Mouse (Mus musculus): ENCODE data around the gene Klhl9. TPM values are rescaled to one million over a fixed set of nuclear protein-coding genes. Genes with fewer than 3 reads are reported as not detected.

Gene Klhl9
- polyA plus RNA-seq, 1 experiment from 2014 or later = 91.8 TPM

GRCm38 (mm10) chr4:88726727-88727126, 4.5 kb upstream of the Klhl9 start:
- Histone ChIP-seq H3K4me3 (ENCODE audit: low read length) (no peak overlapping the region), H3K27ac (ENCODE audit: low read length) (no peak overlapping the region), H3K9ac (ENCODE audit: low read length) (no peak overlapping the region), H3K27me3 (ENCODE audit: control insufficient read depth, insufficient read depth, low read depth, low read length) (no peaks in the 10 kb centered on the region), H3K4me2 (ENCODE audit: low read depth, low read length) (no peak overlapping the region), H3K36me3 (ENCODE audit: control insufficient read depth, insufficient read depth, low read length) (no peaks in the 10 kb centered on the region), H3K4me1 (replicated peaks; ENCODE audit: control insufficient read depth, insufficient read depth, low read length) (no peaks in the 10 kb centered on the region), H3K9me3 (ENCODE audit: control insufficient read depth, low read length) (no peaks in the 10 kb centered on the region)
- 69% methylated on average over 6 of the region's 6 CpGs for WGBS
- no peak for ATAC-seq (ENCODE audit: low read depth)

GRCm38 (mm10) chr4:88723497-88724090, 1.3 kb upstream of the Klhl9 start:
- Histone ChIP-seq H3K4me1 (replicated peaks; ENCODE audit: control insufficient read depth, insufficient read depth, low read length) (peaks cover 16% of the 10 kb centered on the region), H3K4me3 (ENCODE audit: low read length) (no peak overlapping the region), H3K9me3 (ENCODE audit: control insufficient read depth, low read length) (no peaks in the 10 kb centered on the region), H3K36me3 (ENCODE audit: control insufficient read depth, insufficient read depth, low read length) (peaks cover 7% of the 10 kb centered on the region), H3K9ac (ENCODE audit: low read length) (no peak overlapping the region), H3K27ac (ENCODE audit: low read length) (peak overlapping the region; percentile 86), H3K27me3 (ENCODE audit: control insufficient read depth, insufficient read depth, low read depth, low read length) (no peaks in the 10 kb centered on the region), H3K4me2 (ENCODE audit: low read depth, low read length) (no peak overlapping the region)
- WGBS = 46% methylated on average over 8 of the region's 8 CpGs
- ATAC-seq (ENCODE audit: low read depth) = peak; percentile 43

- WGBS = 18% methylated on average over 1 of the region's 1 CpGs
- Histone ChIP-seq H3K9me3 (ENCODE audit: control insufficient read depth, low read length) (no peaks in the 10 kb centered on the region), H3K36me3 (ENCODE audit: control insufficient read depth, insufficient read depth, low read length) (peaks cover 23% of the 10 kb centered on the region)
Measured at GRCm38 (mm10) chr4:88718715-88719114, 3.5 kb downstream of the Klhl9 start.

GRCm38 (mm10) chr4:88715059-88715458, 7.2 kb downstream of the Klhl9 start:
- Histone ChIP-seq H3K27ac (ENCODE audit: low read length) (no peak overlapping the region), H3K27me3 (ENCODE audit: control insufficient read depth, insufficient read depth, low read depth, low read length) (no peaks in the 10 kb centered on the region), H3K9ac (ENCODE audit: low read length) (no peak overlapping the region), H3K4me3 (ENCODE audit: low read length) (no peak overlapping the region), H3K36me3 (ENCODE audit: control insufficient read depth, insufficient read depth, low read length) (peaks cover 20% of the 10 kb centered on the region), H3K4me1 (replicated peaks; ENCODE audit: control insufficient read depth, insufficient read depth, low read length) (peaks cover 14% of the 10 kb centered on the region), H3K9me3 (ENCODE audit: control insufficient read depth, low read length) (no peaks in the 10 kb centered on the region), H3K4me2 (ENCODE audit: low read depth, low read length) (no peak overlapping the region)
- ATAC-seq (ENCODE audit: low read depth) = no peak; the same call in 1 of the 2 replicates

More at GRCm38 (mm10) chr4:88718715-88719114, 3.5 kb downstream of the Klhl9 start:
- Histone ChIP-seq H3K4me2 (ENCODE audit: low read depth, low read length) (peak overlapping the region; percentile 61), H3K27ac (ENCODE audit: low read length) (no peak overlapping the region; the same call in 1 of the 2 replicates), H3K4me3 (ENCODE audit: low read length) (peak overlapping the region; percentile 40), H3K9ac (ENCODE audit: low read length) (peak overlapping the region; percentile 37), H3K4me1 (replicated peaks; ENCODE audit: control insufficient read depth, insufficient read depth, low read length) (peaks cover 23% of the 10 kb centered on the region), H3K27me3 (ENCODE audit: control insufficient read depth, insufficient read depth, low read depth, low read length) (no peaks in the 10 kb centered on the region)
- ATAC-seq (ENCODE audit: low read depth) = no peak

GRCm38 (mm10) chr4:88714281-88714680, 8.0 kb downstream of the Klhl9 start:
- Histone ChIP-seq H3K4me2 (ENCODE audit: low read depth, low read length) (no peak overlapping the region), H3K9me3 (ENCODE audit: control insufficient read depth, low read length) (no peaks in the 10 kb centered on the region), H3K4me3 (ENCODE audit: low read length) (no peak overlapping the region), H3K27me3 (ENCODE audit: control insufficient read depth, insufficient read depth, low read depth, low read length) (no peaks in the 10 kb centered on the region), H3K9ac (ENCODE audit: low read length) (no peak overlapping the region), H3K27ac (ENCODE audit: low read length) (no peak overlapping the region), H3K36me3 (ENCODE audit: control insufficient read depth, insufficient read depth, low read length) (peaks cover 19% of the 10 kb centered on the region), H3K4me1 (replicated peaks; ENCODE audit: control insufficient read depth, insufficient read depth, low read length) (peaks cover 12% of the 10 kb centered on the region)
- 81% methylated on average over 1 of the region's 1 CpGs for WGBS
- no peak for ATAC-seq (ENCODE audit: low read depth)

- Histone ChIP-seq H3K4me1 (replicated peaks; ENCODE audit: control insufficient read depth, insufficient read depth, low read length) (no peaks in the 10 kb centered on the region), H3K4me3 (ENCODE audit: low read length) (no peak overlapping the region), H3K4me2 (ENCODE audit: low read depth, low read length) (no peak overlapping the region), H3K9me3 (ENCODE audit: control insufficient read depth, low read length) (no peaks in the 10 kb centered on the region), H3K27me3 (ENCODE audit: control insufficient read depth, insufficient read depth, low read depth, low read length) (no peaks in the 10 kb centered on the region), H3K36me3 (ENCODE audit: control insufficient read depth, insufficient read depth, low read length) (no peaks in the 10 kb centered on the region), H3K9ac (ENCODE audit: low read length) (no peak overlapping the region), H3K27ac (ENCODE audit: low read length) (no peak overlapping the region)
- WGBS = 79% methylated on average over 1 of the region's 1 CpGs
- ATAC-seq (ENCODE audit: low read depth) = no peak
Measured at GRCm38 (mm10) chr4:88707128-88707826, 15.0 kb downstream of the Klhl9 start.

- Histone ChIP-seq H3K4me1 (replicated peaks; ENCODE audit: control insufficient read depth, insufficient read depth, low read length) (no peaks in the 10 kb centered on the region), H3K4me3 (ENCODE audit: low read length) (no peak overlapping the region), H3K9ac (ENCODE audit: low read length) (no peak overlapping the region), H3K4me2 (ENCODE audit: low read depth, low read length) (no peak overlapping the region), H3K36me3 (ENCODE audit: control insufficient read depth, insufficient read depth, low read length) (no peaks in the 10 kb centered on the region), H3K27me3 (ENCODE audit: control insufficient read depth, insufficient read depth, low read depth, low read length) (no peaks in the 10 kb centered on the region), H3K27ac (ENCODE audit: low read length) (no peak overlapping the region), H3K9me3 (ENCODE audit: control insufficient read depth, low read length) (no peaks in the 10 kb centered on the region)
- no peak for ATAC-seq (ENCODE audit: low read depth)
- 32% methylated on average over 3 of the region's 3 CpGs for WGBS
Measured at GRCm38 (mm10) chr4:88705924-88706323, 16.3 kb downstream of the Klhl9 start.

GRCm38 (mm10) chr4:88699301-88699700, 23.0 kb downstream of the Klhl9 start:
- H3K27ac ChIP-seq (ENCODE audit: low read length) = no peak overlapping the region
- no peak for ATAC-seq (ENCODE audit: low read depth)
- no peak overlapping the region for H3K4me2 ChIP-seq (ENCODE audit: low read depth, low read length)
- no peaks in the 10 kb centered on the region for H3K36me3 ChIP-seq (ENCODE audit: control insufficient read depth, insufficient read depth, low read length)
- H3K4me3 ChIP-seq (ENCODE audit: low read length) = no peak overlapping the region
- H3K4me1 ChIP-seq (replicated peaks; ENCODE audit: control insufficient read depth, insufficient read depth, low read length) = no peaks in the 10 kb centered on the region
- no peaks in the 10 kb centered on the region for H3K9me3 ChIP-seq (ENCODE audit: control insufficient read depth, low read length)
- H3K27me3 ChIP-seq (ENCODE audit: control insufficient read depth, insufficient read depth, low read depth, low read length) = no peaks in the 10 kb centered on the region
- WGBS = 83% methylated on average over 1 of the region's 1 CpGs
- no peak overlapping the region for H3K9ac ChIP-seq (ENCODE audit: low read length)

GRCm38 (mm10) chr4:88698781-88699180, 23.5 kb downstream of the Klhl9 start:
- Histone ChIP-seq H3K27me3 (ENCODE audit: control insufficient read depth, insufficient read depth, low read depth, low read length) (no peaks in the 10 kb centered on the region), H3K36me3 (ENCODE audit: control insufficient read depth, insufficient read depth, low read length) (no peaks in the 10 kb centered on the region), H3K4me1 (replicated peaks; ENCODE audit: control insufficient read depth, insufficient read depth, low read length) (no peaks in the 10 kb centered on the region), H3K27ac (ENCODE audit: low read length) (no peak overlapping the region), H3K4me2 (ENCODE audit: low read depth, low read length) (no peak overlapping the region), H3K9me3 (ENCODE audit: control insufficient read depth, low read length) (no peaks in the 10 kb centered on the region), H3K4me3 (ENCODE audit: low read length) (no peak overlapping the region), H3K9ac (ENCODE audit: low read length) (no peak overlapping the region)
- WGBS = 70% methylated on average over 5 of the region's 5 CpGs
- no peak for ATAC-seq (ENCODE audit: low read depth)

All from lung, embryonic 16.5 days (tissue).